Mouse (Mus musculus): ENCODE data around the gene Sema4a.

The Sema4a gene

GRCm38 (mm10) chr3:88467116-88467824 is 6.3 kb upstream of the Sema4a start:
- in situ Hi-C loops (cut with MboI; ENCODE audit: low pct_unique_long_range_greater_than_20kb in 1 of 2, low sequenced_read_pairs in 2 of 2, unreplicated experiment in 1 of 2): no loop called here

GRCm38 (mm10) chr3:88465127-88465526 is 4.1 kb upstream of the Sema4a start:
- in situ Hi-C loops (cut with MboI; ENCODE audit: low pct_unique_long_range_greater_than_20kb in 1 of 2, low sequenced_read_pairs in 2 of 2, unreplicated experiment in 1 of 2): no loop called here

GRCm38 (mm10) chr3:88464425-88464824 is 3.4 kb upstream of the Sema4a start:
- in situ Hi-C loops (cut with MboI; ENCODE audit: low pct_unique_long_range_greater_than_20kb in 1 of 2, low sequenced_read_pairs in 2 of 2, unreplicated experiment in 1 of 2): loop anchor here in 1 of 2 experiments (5.0 kb wide), 1 partner anchor 57 kb away; no protein-coding TSS in a partner anchor

DNA sequence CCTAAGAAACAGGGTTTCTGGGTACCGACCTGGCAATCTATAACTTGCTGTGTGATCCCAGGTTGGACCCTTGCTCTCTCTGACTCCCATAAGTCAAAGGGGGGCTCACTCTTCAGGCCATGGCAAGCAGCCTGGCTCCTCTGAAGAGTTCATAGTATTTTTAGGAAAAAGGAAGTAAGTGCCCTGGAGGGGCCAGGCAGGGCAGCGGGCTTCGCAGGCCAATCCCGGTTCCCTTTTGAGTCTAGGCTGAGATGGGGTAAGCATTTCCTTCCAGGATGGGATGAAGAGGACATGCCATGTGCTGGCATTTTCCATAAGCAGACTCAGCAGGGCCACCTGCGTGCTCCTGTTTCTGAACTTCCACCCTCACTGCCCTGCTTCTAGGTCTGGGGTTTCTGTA is 953 bp downstream of the Sema4a start:
- in situ Hi-C loops (cut with MboI; ENCODE audit: low pct_unique_long_range_greater_than_20kb in 1 of 2, low sequenced_read_pairs in 2 of 2, unreplicated experiment in 1 of 2): loop anchor here in 1 of 2 experiments (5.0 kb wide), 1 partner anchor 53 kb away; no protein-coding TSS in a partner anchor

GRCm38 (mm10) chr3:88458778-88459219 is 2.2 kb downstream of the Sema4a start:
- in situ Hi-C loops (cut with MboI; ENCODE audit: low pct_unique_long_range_greater_than_20kb in 1 of 2, low sequenced_read_pairs in 2 of 2, unreplicated experiment in 1 of 2): no loop called here

- in situ Hi-C loops (cut with MboI; ENCODE audit: low pct_unique_long_range_greater_than_20kb in 1 of 2, low sequenced_read_pairs in 2 of 2, unreplicated experiment in 1 of 2): no loop called here
Measured at GRCm38 (mm10) chr3:88456746-88457532, 4.0 kb downstream of the Sema4a start.

DNA sequence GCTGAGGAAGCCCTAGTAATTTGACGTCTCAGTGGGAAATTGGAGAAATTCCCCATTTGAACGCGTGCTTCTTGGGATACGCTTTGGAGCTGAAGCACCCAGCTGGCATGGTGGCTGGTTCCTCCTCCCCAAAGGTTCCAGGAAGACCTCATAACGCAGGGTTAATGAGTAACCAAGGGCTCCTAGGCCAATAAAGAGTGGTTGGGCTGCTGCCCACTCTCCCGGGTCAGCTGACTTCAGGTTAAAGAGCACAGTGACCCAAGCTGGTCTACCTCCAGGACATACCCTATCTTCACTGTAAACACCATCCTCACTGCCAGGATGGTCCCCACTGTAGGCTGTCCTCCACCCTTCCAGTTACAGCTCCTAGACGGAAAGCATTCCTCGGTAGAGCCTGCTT is 4.7 kb downstream of the Sema4a start:
- in situ Hi-C loops (cut with MboI; ENCODE audit: low pct_unique_long_range_greater_than_20kb in 1 of 2, low sequenced_read_pairs in 2 of 2, unreplicated experiment in 1 of 2): no loop called here

DNA sequence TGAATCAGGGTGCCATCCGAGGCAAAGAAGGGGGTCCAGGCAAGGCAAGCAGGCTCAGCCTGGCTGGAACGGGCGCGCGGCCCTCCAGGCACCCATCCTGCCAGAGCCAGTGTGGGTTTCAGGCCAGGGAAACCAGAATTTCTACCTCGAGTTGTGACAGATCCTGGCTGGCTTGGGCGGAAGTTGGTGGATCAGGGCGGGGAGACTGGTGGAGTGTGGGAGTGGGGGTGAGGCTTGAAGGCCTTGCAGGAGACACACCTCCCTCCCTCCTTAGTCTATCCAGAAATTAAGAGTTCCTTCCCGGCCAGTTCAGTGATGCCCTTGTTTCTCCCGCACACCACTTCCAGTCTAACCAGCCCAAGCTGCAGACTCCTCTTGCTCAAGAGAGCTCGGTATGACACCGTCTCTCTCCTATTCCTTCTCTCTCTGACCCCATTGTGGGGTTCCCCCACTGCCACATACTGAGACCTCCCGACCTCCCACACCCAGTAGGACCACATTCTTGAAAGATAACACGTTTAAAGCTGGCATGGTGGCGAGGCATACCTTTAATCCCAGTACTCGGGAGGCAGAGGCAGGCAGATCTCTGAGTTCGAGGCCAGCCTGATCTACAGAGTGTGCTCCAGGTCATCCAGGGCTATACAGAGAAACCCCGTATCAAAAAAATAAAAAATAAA is 5.3 kb downstream of the Sema4a start:
- in situ Hi-C loops (cut with MboI; ENCODE audit: low pct_unique_long_range_greater_than_20kb in 1 of 2, low sequenced_read_pairs in 2 of 2, unreplicated experiment in 1 of 2): no loop called here

GRCm38 (mm10) chr3:88454762-88455587 is 6.0 kb downstream of the Sema4a start:
- in situ Hi-C loops (cut with MboI; ENCODE audit: low pct_unique_long_range_greater_than_20kb in 1 of 2, low sequenced_read_pairs in 2 of 2, unreplicated experiment in 1 of 2): no loop called here

GRCm38 (mm10) chr3:88453986-88454385 is 7.0 kb downstream of the Sema4a start:
- in situ Hi-C loops (cut with MboI; ENCODE audit: low pct_unique_long_range_greater_than_20kb in 1 of 2, low sequenced_read_pairs in 2 of 2, unreplicated experiment in 1 of 2): no loop called here

GRCm38 (mm10) chr3:88453369-88453768 is 7.6 kb downstream of the Sema4a start:
- in situ Hi-C loops (cut with MboI; ENCODE audit: low pct_unique_long_range_greater_than_20kb in 1 of 2, low sequenced_read_pairs in 2 of 2, unreplicated experiment in 1 of 2): no loop called here

GRCm38 (mm10) chr3:88452716-88453115 is 8.3 kb downstream of the Sema4a start:
- in situ Hi-C loops (cut with MboI; ENCODE audit: low pct_unique_long_range_greater_than_20kb in 1 of 2, low sequenced_read_pairs in 2 of 2, unreplicated experiment in 1 of 2): no loop called here

DNA sequence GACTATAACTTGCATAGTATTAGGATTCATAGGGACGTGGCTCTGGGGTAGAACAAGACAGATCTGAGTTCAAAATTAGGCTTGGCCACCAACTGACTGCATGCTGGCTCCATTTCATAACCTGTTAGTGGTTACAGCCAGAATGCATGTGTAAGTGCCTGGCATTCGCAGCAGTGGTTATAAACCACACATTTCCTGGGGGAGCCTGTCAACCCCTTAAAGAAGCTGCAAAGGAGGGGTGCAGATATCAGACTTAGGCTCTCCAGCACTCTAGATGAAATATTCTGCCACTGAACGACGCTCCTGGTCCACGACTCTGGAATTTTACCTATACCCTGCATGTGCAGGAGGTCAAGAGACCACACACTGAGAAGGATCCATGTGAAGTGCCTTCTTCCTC is 8.7 kb downstream of the Sema4a start:
- in situ Hi-C loops (cut with MboI; ENCODE audit: low pct_unique_long_range_greater_than_20kb in 1 of 2, low sequenced_read_pairs in 2 of 2, unreplicated experiment in 1 of 2): no loop called here

GRCm38 (mm10) chr3:88450379-88451131 is 10.4 kb downstream of the Sema4a start:
- in situ Hi-C loops (cut with MboI; ENCODE audit: low pct_unique_long_range_greater_than_20kb in 1 of 2, low sequenced_read_pairs in 2 of 2, unreplicated experiment in 1 of 2): no loop called here

DNA sequence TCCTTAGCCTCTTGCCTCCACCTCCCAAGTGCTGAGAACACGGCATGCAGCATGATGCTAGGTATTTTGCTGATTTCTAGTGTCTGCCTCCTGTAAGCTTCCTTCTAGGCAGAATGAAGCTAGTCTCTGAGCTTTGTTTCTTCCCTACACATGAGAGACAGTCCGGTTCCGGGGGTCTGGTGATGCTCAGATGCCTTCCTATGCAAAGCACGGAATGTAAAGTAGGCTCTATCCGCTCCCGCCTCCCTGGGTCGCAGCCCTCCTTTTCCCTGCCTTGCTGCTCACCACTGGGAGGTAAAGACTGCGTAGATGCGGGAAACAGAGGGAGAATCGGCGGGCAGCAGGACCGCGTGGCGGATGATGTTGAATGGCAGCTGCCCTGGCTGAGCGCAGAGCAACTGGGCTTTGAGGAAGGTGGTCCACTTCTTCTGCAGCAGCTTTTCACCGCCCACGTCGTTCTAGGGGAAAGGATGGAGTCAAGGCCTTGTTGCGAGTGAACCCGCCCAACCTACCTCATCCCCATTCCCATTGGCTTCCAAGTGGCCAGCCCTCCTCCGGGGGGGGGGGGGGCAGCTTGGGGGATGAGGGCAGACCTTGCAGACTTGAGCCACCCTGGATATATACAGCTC is 11.5 kb downstream of the Sema4a start:
- in situ Hi-C loops (cut with MboI; ENCODE audit: low pct_unique_long_range_greater_than_20kb in 1 of 2, low sequenced_read_pairs in 2 of 2, unreplicated experiment in 1 of 2): no loop called here

DNA sequence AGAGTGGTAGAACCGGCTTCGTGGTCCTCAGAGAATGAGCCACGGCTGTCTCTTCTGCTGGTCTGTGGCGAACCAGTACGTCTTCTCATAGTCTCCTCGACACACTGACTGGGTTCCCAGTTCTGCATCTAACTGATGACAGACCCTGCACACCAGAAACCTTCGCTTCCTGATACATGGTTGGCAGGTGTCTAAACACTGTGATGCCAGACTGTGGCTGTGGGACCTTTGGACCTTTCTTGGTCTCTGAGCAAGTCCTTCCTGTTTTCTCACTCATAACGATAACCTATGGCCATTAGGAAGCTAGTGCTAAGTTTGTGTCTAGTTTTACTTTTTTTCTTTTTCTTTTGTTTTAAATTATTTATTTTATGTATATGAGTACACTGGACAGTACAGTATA is 12.5 kb downstream of the Sema4a start:
- in situ Hi-C loops (cut with MboI; ENCODE audit: low pct_unique_long_range_greater_than_20kb in 1 of 2, low sequenced_read_pairs in 2 of 2, unreplicated experiment in 1 of 2): no loop called here

- in situ Hi-C loops (cut with MboI; ENCODE audit: low pct_unique_long_range_greater_than_20kb in 1 of 2, low sequenced_read_pairs in 2 of 2, unreplicated experiment in 1 of 2): no loop called here
Measured at GRCm38 (mm10) chr3:88447676-88448183, 13.3 kb downstream of the Sema4a start.
